Mouse (Mus musculus) adipose tissue, adult 10 weeks (tissue): Measurements from ENCODE around the gene Ccdc18. TPM values are rescaled to one million over a fixed set of nuclear protein-coding genes. Genes with fewer than 3 reads are reported as not detected.

ENCODE experiments used
- polyA plus RNA-seq: library from polyadenylated mRNA; stranded (reverse); fragments of 350-450 nt; fragmentation: Illumina TruSeq; extraction: RNeasy Lipid Tissue Mini Kit (QIAGEN cat#74804); gene quantifications from one replicate; pipeline ENCODE4 v1.2.3, GENCODE M21; 2014; ENCODE audit warnings: low read depth, low replicate concordance

The Ccdc18 gene
- 0.45 TPM for polyA plus RNA-seq

DNA sequence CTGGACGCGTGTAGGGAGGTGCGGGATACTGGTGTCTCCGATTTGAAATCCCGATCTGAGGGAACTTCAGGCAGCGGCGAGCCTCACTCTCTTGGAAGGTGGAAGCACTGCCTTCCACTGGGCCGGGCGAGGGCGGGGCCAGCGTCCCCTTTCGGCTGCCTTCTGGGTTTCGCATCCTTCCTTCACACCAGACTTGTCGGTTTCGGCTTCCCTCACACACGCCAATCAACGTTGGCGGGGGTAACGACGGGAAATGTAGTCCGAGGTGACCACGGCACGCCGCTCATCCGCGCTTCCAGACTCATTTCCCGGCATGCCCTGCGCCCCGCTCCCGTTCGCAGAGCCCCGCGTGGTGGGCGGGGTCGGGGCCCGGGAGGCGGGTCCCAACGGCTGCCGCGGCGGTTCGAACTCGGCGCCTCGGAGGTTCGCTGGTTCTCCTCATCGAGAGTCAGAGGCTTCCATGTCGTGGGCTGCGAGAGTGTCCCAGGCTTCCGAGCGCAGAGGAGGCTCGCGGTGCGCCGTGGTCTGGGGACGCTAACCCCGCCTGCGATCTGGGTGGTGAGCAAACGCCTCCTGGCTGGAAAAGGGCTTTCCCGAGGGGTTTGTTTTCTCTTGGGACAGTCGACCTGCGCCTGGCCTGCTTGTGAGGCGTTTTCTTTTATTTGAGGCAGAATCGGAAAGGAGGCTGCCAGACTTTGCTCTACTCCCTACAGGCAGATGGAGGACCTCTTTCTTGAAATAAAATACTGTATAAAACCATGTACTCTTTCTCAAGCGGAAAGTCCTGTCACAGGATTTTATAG lies at the start of gene Ccdc18, which contains the start of gene Tmed5:
Ccdc18 (plus strand) TSS at position 435 of the 803 bp plus-strand sequence.
Tmed5 (minus strand) TSS at position 180 of the 803 bp plus-strand sequence.

DNA sequence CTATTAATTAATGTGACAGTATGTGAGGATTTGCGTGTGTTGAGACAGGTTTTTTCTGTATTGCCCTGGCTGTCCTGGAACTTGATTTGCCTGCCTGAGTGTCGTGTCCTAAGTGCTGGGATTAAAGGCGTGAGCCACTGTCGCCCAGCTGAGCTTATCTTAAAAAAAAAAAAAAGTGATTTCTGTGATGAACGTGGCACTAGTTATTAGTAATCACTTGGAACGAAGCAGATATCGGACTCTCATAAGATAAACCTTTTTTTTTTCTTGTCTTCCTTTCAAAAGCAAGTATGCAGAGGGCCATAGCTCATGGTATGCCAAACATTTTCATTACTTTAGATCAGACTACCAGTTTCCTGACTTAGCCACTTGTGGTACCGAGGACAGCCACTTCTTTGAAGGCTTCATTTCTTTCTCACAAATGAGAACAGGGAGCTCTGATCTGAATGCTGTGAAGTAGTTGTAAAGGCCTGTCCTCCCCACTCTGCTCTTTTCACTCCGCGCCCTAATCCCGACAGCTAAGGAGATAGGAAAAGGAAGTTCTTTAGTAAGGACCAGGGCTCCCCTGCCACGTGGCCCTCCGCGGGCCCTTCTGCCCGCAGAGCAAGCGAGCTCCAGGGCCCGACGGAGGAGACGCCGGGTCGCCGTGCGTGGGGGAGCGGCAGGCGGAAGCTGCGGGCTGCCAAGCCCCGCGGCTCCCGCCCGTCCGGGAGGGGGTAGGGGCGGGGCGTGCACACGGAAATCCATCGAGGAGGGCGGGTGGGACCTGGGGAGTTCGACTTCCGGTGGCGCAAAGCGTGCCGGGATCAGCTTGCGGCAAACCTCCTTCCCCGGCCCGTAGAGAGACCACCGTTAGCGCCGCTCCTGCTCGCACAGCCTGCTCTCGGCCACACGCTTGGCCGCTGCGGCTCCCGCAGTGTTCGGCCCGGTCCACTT lies 135.7 kb downstream of the Ccdc18 start, which contains the start of gene Dr1:
Dr1 (plus strand) TSS at position 771 of the 936 bp plus-strand sequence.

Other genes starting within 250 kb of the Ccdc18 start
- gene Rpl5, start 232.4 kb upstream of the Ccdc18 start, polyA plus RNA-seq, result 508 TPM
- gene Fam69a, start 145.8 kb upstream of the Ccdc18 start, polyA plus RNA-seq, result 21.2 TPM
- gene Mtf2, start 67.2 kb upstream of the Ccdc18 start, polyA plus RNA-seq, result 15.4 TPM
- gene Tmed5, start 255 bp upstream of the Ccdc18 start, polyA plus RNA-seq, result 30.8 TPM
- 23.2 TPM for gene Dr1, start 136.0 kb downstream of the Ccdc18 start, polyA plus RNA-seq
- gene Pigg, start 179.7 kb downstream of the Ccdc18 start, polyA plus RNA-seq, result 11.9 TPM
- gene Gm42517, start 235.0 kb downstream of the Ccdc18 start, polyA plus RNA-seq, result 1.7 TPM